Mouse (Mus musculus) E14TG2a.4 (cell line): ENCODE results near the gene Ednrb.

Experiments
- CTCF ChIP-seq: conservative IDR thresholded peaks from 2 replicates; pipeline ENCODE4 v1.5.1; 2014; ENCODE audit warnings: low read length
- POU5F1 ChIP-seq: IDR thresholded peaks from 2 replicates; pipeline ENCODE4 v1.6.1; 2014; ENCODE audit warnings: low read length, borderline replicate concordance

- no peak for TF ChIP-seq CTCF
- no peak for TF ChIP-seq POU5F1
These were observed 30.0 kb downstream of the Ednrb start for GRCm38 (mm10) chr14:103814015-103814691.
